Mouse (Mus musculus) stomach, embryonic 16.5 days (tissue): ENCODE results near the gene Yap1. TPM values are rescaled to one million over a fixed set of nuclear protein-coding genes. Genes with fewer than 3 reads are reported as not detected.
A peak's percentile ranks its signal among the peaks of the same experiment; 100 is the strongest.
"Not testable (repeated sequence)": the region's sequence is repeated elsewhere in the genome, so short reads cannot be mapped to it uniquely, and the experiment has no call there.

Experiments
- ATAC-seq: fragments of 200-750 bp; cut with Nextera tagmentation; 2 replicates; pipeline ENCODE4 v1.8.0; 2017; ENCODE audit warnings: moderate number of reproducible peaks, moderate TSS enrichment; ENCODE audit not compliant: insufficient read depth, low FRiP score
- H3K27ac ChIP-seq: fragments of 300-500 bp; sonication (generic); 2 replicates; pipeline ENCODE4 v1.5.1; 2014; ENCODE audit warnings: low read length
- H3K27me3 ChIP-seq: fragments of 300-500 bp; sonication (generic); 2 replicates; pipeline ENCODE4 v1.6.1; 2014; ENCODE audit warnings: low read length, control low read depth, mixed read lengths; ENCODE audit not compliant: control insufficient read depth, insufficient read depth
- H3K36me3 ChIP-seq: fragments of 300-500 bp; sonication (generic); 2 replicates; pipeline ENCODE4 v1.6.1; 2014; ENCODE audit warnings: low read length; ENCODE audit not compliant: control insufficient read depth, insufficient read depth
- H3K4me1 ChIP-seq: fragments of 300-500 bp; sonication (generic); 2 replicates; pipeline ENCODE4 v1.6.1; 2014; ENCODE audit warnings: low read length, control low read depth, mixed read lengths; ENCODE audit not compliant: control insufficient read depth, insufficient read depth
- H3K4me2 ChIP-seq: fragments of 300-500 bp; sonication (generic); 2 replicates; pipeline ENCODE4 v1.6.1; 2014; ENCODE audit warnings: low read depth, low read length, mixed read lengths
- H3K4me3 ChIP-seq: fragments of 300-500 bp; sonication (generic); replicated peaks from 2 replicates; pipeline ENCODE4 v1.5.1; 2014; ENCODE audit warnings: mild to moderate bottlenecking, low read length
- H3K9ac ChIP-seq: fragments of 300-500 bp; sonication (generic); 2 replicates; pipeline ENCODE4 v1.6.1; 2014; ENCODE audit warnings: low read length
- H3K9me3 ChIP-seq: fragments of 300-500 bp; sonication (generic); replicated peaks from 2 replicates; pipeline ENCODE4 v1.6.1; 2016; ENCODE audit warnings: low read length, control low read depth; ENCODE audit not compliant: control insufficient read depth
- WGBS: fragments of 180-500 bp; shearing (Covaris S2); extraction: QIAGEN DNeasy Blood & Tissue Kit; methylation state at CpG from one replicate; pipeline ENCODE4 v1.1.7; 2014; 5-methylcytosine and 5-hydroxymethylcytosine counted together
- polyA plus RNA-seq: library from polyadenylated mRNA; unstranded; fragments of >200 nt; fragmentation: Nextera tagmentation; extraction: Ambion mirVana; gene quantifications from 2 replicates; pipeline ENCODE4 v1.2.1, GENCODE M21; 2015

Gene Yap1
- polyA plus RNA-seq, 1 experiment from 2014 or later, result 23.8 TPM

GRCm38 (mm10) chr9:7913953-7914352 lies 90.4 kb downstream of the Yap1 start:
- Histone ChIP-seq H3K27ac (no peak overlapping the region), H3K4me1 (no peaks in the 10 kb centered on the region), H3K9ac (no peak overlapping the region), H3K36me3 (no peaks in the 10 kb centered on the region), H3K27me3 (no peaks in the 10 kb centered on the region), H3K9me3 (no peaks in the 10 kb centered on the region; the same call in 1 of the 2 replicates), H3K4me3 (peak overlapping the region; percentile 23), H3K4me2 (peak overlapping the region; percentile 58)
- ATAC-seq, result no peak
- WGBS, result 51% methylated on average over 19 of the region's 19 CpGs

- Histone ChIP-seq H3K36me3 (no peaks in the 10 kb centered on the region), H3K9me3 (no peaks in the 10 kb centered on the region; the same call in 1 of the 2 replicates), H3K4me2 (no peak overlapping the region), H3K4me3 (no peak overlapping the region), H3K27me3 (no peaks in the 10 kb centered on the region), H3K4me1 (peaks cover under 1% of the 10 kb centered on the region; the same call in 1 of the 2 replicates), H3K27ac (no peak overlapping the region), H3K9ac (no peak overlapping the region)
- 76% methylated on average over 2 of the region's 2 CpGs for WGBS
- no peak for ATAC-seq
Observed at GRCm38 (mm10) chr9:7907351-7907985, 96.9 kb downstream of the Yap1 start.

- H3K4me2 ChIP-seq, result no peak overlapping the region
- H3K4me1 ChIP-seq, result peaks cover 4% of the 10 kb centered on the region; the same call in 1 of the 2 replicates
- H3K9ac ChIP-seq, result no peak overlapping the region
- no peaks in the 10 kb centered on the region for H3K27me3 ChIP-seq
- H3K4me3 ChIP-seq, result no peak overlapping the region
- no peaks in the 10 kb centered on the region; the same call in 1 of the 2 replicates for H3K9me3 ChIP-seq
- no peak overlapping the region for H3K27ac ChIP-seq
- 77% methylated on average over 1 of the region's 1 CpGs for WGBS
- H3K36me3 ChIP-seq, result no peaks in the 10 kb centered on the region
- no peak for ATAC-seq
Observed at GRCm38 (mm10) chr9:7906564-7906963, 97.8 kb downstream of the Yap1 start.

GRCm38 (mm10) chr9:7903825-7904224 lies 100.6 kb downstream of the Yap1 start:
- WGBS, result 62% methylated on average over 5 of the region's 5 CpGs
- ATAC-seq, result no peak

GRCm38 (mm10) chr9:7903262-7903661 lies 101.1 kb downstream of the Yap1 start:
- Histone ChIP-seq H3K9me3 (no peaks in the 10 kb centered on the region), H3K9ac (no peak overlapping the region), H3K27ac (no peak overlapping the region), H3K4me2 (no peak overlapping the region), H3K4me1 (peaks cover 4% of the 10 kb centered on the region; the same call in 1 of the 2 replicates), H3K4me3 (no peak overlapping the region), H3K27me3 (no peaks in the 10 kb centered on the region), H3K36me3 (no peaks in the 10 kb centered on the region)
- ATAC-seq, result no peak
- 81% methylated on average over 2 of the region's 2 CpGs for WGBS

More at GRCm38 (mm10) chr9:7903825-7904224, 100.6 kb downstream of the Yap1 start:
- no peaks in the 10 kb centered on the region for H3K27me3 ChIP-seq
- H3K4me1 ChIP-seq, result peaks cover 4% of the 10 kb centered on the region; the same call in 1 of the 2 replicates
- no peak overlapping the region for H3K4me2 ChIP-seq
- H3K36me3 ChIP-seq, result no peaks in the 10 kb centered on the region
- no peaks in the 10 kb centered on the region for H3K9me3 ChIP-seq
- no peak overlapping the region for H3K27ac ChIP-seq
- H3K9ac ChIP-seq, result no peak overlapping the region
- no peak overlapping the region for H3K4me3 ChIP-seq

- H3K27me3 ChIP-seq, result no peaks in the 10 kb centered on the region
- H3K4me1 ChIP-seq, result peaks cover 4% of the 10 kb centered on the region; the same call in 1 of the 2 replicates
- WGBS, result 25% methylated on average over 7 of the region's 7 CpGs
- H3K9me3 ChIP-seq, result no peaks in the 10 kb centered on the region
- no peak overlapping the region for H3K9ac ChIP-seq
- H3K36me3 ChIP-seq, result no peaks in the 10 kb centered on the region
- ATAC-seq, result no peak
- no peak overlapping the region for H3K4me2 ChIP-seq
- no peak overlapping the region for H3K4me3 ChIP-seq
- H3K27ac ChIP-seq, result no peak overlapping the region
Observed at GRCm38 (mm10) chr9:7902311-7902710, 102.1 kb downstream of the Yap1 start.

GRCm38 (mm10) chr9:7900965-7901364 lies 103.4 kb downstream of the Yap1 start:
- no peak overlapping the region for H3K4me3 ChIP-seq
- H3K36me3 ChIP-seq, result no peaks in the 10 kb centered on the region
- no peaks in the 10 kb centered on the region for H3K27me3 ChIP-seq
- no peak overlapping the region for H3K9ac ChIP-seq
- no peak for ATAC-seq
- 85% methylated on average over 8 of the region's 8 CpGs for WGBS
- H3K4me1 ChIP-seq, result peaks cover 4% of the 10 kb centered on the region; the same call in 1 of the 2 replicates
- no peaks in the 10 kb centered on the region for H3K9me3 ChIP-seq
- no peak overlapping the region for H3K27ac ChIP-seq
- H3K4me2 ChIP-seq, result no peak overlapping the region

- Histone ChIP-seq H3K9me3 (no peaks in the 10 kb centered on the region), H3K4me2 (no peak overlapping the region), H3K4me1 (peaks cover 4% of the 10 kb centered on the region; the same call in 1 of the 2 replicates), H3K27me3 (no peaks in the 10 kb centered on the region), H3K27ac (no peak overlapping the region), H3K36me3 (no peaks in the 10 kb centered on the region), H3K4me3 (no peak overlapping the region), H3K9ac (no peak overlapping the region)
- WGBS, result 5% methylated on average over 3 of the region's 3 CpGs
- ATAC-seq, result 0 out of 2 replicates have a peak, but pooled peaks have one; percentile 40
Observed at GRCm38 (mm10) chr9:7897502-7897901, 106.9 kb downstream of the Yap1 start.

- H3K4me2 ChIP-seq, ATAC-seq, H3K9ac ChIP-seq, H3K9me3 ChIP-seq, H3K27ac ChIP-seq, H3K4me3 ChIP-seq, H3K36me3 ChIP-seq, H3K27me3 ChIP-seq, H3K4me1 ChIP-seq: not testable (repeated sequence)
- 89% methylated on average over 1 of the region's 1 CpGs for WGBS
Observed at GRCm38 (mm10) chr9:7891796-7892195, 112.6 kb downstream of the Yap1 start.
